Mouse (Mus musculus) thymus, adult 2 months (tissue): ENCODE measurements around the gene Rhog. TPM values are rescaled to one million over a fixed set of nuclear protein-coding genes. Genes with fewer than 3 reads are reported as not detected.

Source experiments
- DNase-seq: peaks from one replicate; pipeline ENCODE4 v3.0.0; 2021
- H3K27ac ChIP-seq: fragments of 200-500 bp; 2 replicates; pipeline ENCODE4 v1.5.1; 2012; ENCODE audit warnings: low read length, control low read depth; ENCODE audit not compliant: control insufficient read depth, insufficient read depth
- H3K27me3 ChIP-seq: fragments of 200-500 bp; 2 replicates; pipeline ENCODE4 v1.6.1; 2012; ENCODE audit warnings: mild to moderate bottlenecking, low read length, moderate library complexity, mixed read lengths; ENCODE audit not compliant: control insufficient read depth, insufficient read depth
- H3K36me3 ChIP-seq: fragments of 200-500 bp; 2 replicates; pipeline ENCODE4 v1.6.1; 2012; ENCODE audit warnings: mild to moderate bottlenecking, low read length, moderate library complexity; ENCODE audit not compliant: control insufficient read depth, insufficient read depth
- H3K4me1 ChIP-seq: fragments of 200-500 bp; replicated peaks from 2 replicates; pipeline ENCODE4 v1.6.1; 2012; ENCODE audit warnings: low read length; ENCODE audit not compliant: control insufficient read depth, insufficient read depth
- H3K4me3 ChIP-seq: fragments of 200-500 bp; 2 replicates; pipeline ENCODE4 v1.5.1; 2012; ENCODE audit warnings: mild to moderate bottlenecking, low read length, control low read depth, moderate library complexity; ENCODE audit not compliant: control insufficient read depth, insufficient read depth
- CTCF ChIP-seq: fragments of 200-500 bp; IDR thresholded peaks from 2 replicates; pipeline ENCODE4 v1.5.1; 2012; ENCODE audit warnings: mild to moderate bottlenecking, control low read depth, low read length, moderate library complexity, borderline replicate concordance; ENCODE audit not compliant: control insufficient read depth, poor library complexity, insufficient read depth; ENCODE audit errors: extremely low read depth
- POLR2A ChIP-seq: fragments of 200-500 bp; IDR thresholded peaks from 2 replicates; pipeline ENCODE4 v1.6.1; 2012; ENCODE audit warnings: mild to moderate bottlenecking, low read length, control low read depth, moderate library complexity; ENCODE audit not compliant: control insufficient read depth, poor library complexity, insufficient read depth; ENCODE audit errors: extremely low read depth
- WGBS: fragments of 180-500 bp; shearing (Covaris S2); methylation state at CpG from one replicate; pipeline ENCODE4 v1.1.7; 2018; 5-methylcytosine and 5-hydroxymethylcytosine counted together
- polyA plus RNA-seq: library from polyadenylated mRNA; depleted of rRNA; stranded (reverse); fragments of >200 nt; gene quantifications from 2 replicates; pipeline ENCODE4 v1.2.3, GENCODE M21; 2012; rRNA removed

The Rhog gene
- polyA plus RNA-seq, result 221 and 282 TPM in 2 replicates

- Histone ChIP-seq H3K27me3 (no peaks in the 10 kb centered on the region), H3K27ac (no peak within 1 kb of the TSS), H3K4me3 (no peak within 1 kb of the TSS), H3K4me1 (peaks cover 9% of the 10 kb centered on the region), H3K36me3 (no peaks in the 10 kb centered on the region)
- no peak for DNase-seq
- no peak for TF ChIP-seq POLR2A
- no peak for TF ChIP-seq CTCF
- 70% methylated on average over 3 of the region's 3 CpGs for WGBS
Measured at GRCm38 (mm10) chr7:102255954-102256353, at the start of gene Rhog. Gene Rhog (minus strand): TSS chr7:102256054.

- WGBS, result 95% methylated on average over 2 of the region's 2 CpGs
Measured at GRCm38 (mm10) chr7:102305596-102305995, 49.7 kb upstream of the Rhog start.

GRCm38 (mm10) chr7:102302471-102302870 is 46.6 kb upstream of the Rhog start:
- H3K4me3 ChIP-seq, result no peak overlapping the region
- H3K27me3 ChIP-seq, result no peaks in the 10 kb centered on the region
- TF ChIP-seq CTCF (no peak), POLR2A (no peak)
- H3K27ac ChIP-seq, result no peak overlapping the region
- H3K36me3 ChIP-seq, result no peaks in the 10 kb centered on the region
- H3K4me1 ChIP-seq, result no peaks in the 10 kb centered on the region
- 98% methylated on average over 4 of the region's 4 CpGs for WGBS
- no peak for DNase-seq

More at GRCm38 (mm10) chr7:102305596-102305995, 49.7 kb upstream of the Rhog start:
- H3K4me3 ChIP-seq, result no peak overlapping the region
- no peak for DNase-seq
- no peaks in the 10 kb centered on the region for H3K4me1 ChIP-seq
- no peaks in the 10 kb centered on the region for H3K27me3 ChIP-seq
- no peak for TF ChIP-seq POLR2A
- no peak for TF ChIP-seq CTCF
- no peak overlapping the region for H3K27ac ChIP-seq
- no peaks in the 10 kb centered on the region for H3K36me3 ChIP-seq

GRCm38 (mm10) chr7:102300761-102301160 is 44.9 kb upstream of the Rhog start:
- Histone ChIP-seq H3K4me3 (no peak overlapping the region), H3K27me3 (no peaks in the 10 kb centered on the region), H3K36me3 (no peaks in the 10 kb centered on the region), H3K27ac (no peak overlapping the region), H3K4me1 (no peaks in the 10 kb centered on the region)
- DNase-seq, result no peak
- no peak for TF ChIP-seq POLR2A
- TF ChIP-seq CTCF, result no peak
- WGBS, result 90% methylated on average over 1 of the region's 1 CpGs

- TF ChIP-seq POLR2A, result no peak
- no peak for TF ChIP-seq CTCF
- Histone ChIP-seq H3K4me3 (no peak overlapping the region), H3K27ac (no peak overlapping the region), H3K27me3 (no peaks in the 10 kb centered on the region), H3K4me1 (no peaks in the 10 kb centered on the region), H3K36me3 (no peaks in the 10 kb centered on the region)
- DNase-seq, result no peak
- WGBS, result 92% methylated on average over 2 of the region's 2 CpGs
Measured at GRCm38 (mm10) chr7:102293234-102293633, 37.4 kb upstream of the Rhog start.

- WGBS, result 94% methylated on average over 3 of the region's 3 CpGs
- no peak for TF ChIP-seq POLR2A
- TF ChIP-seq CTCF, result no peak
- H3K36me3 ChIP-seq, result no peaks in the 10 kb centered on the region
- H3K27me3 ChIP-seq, result no peaks in the 10 kb centered on the region
- no peak for DNase-seq
- no peaks in the 10 kb centered on the region for H3K4me1 ChIP-seq
- H3K4me3 ChIP-seq, result no peak overlapping the region
- no peak overlapping the region for H3K27ac ChIP-seq
Measured at GRCm38 (mm10) chr7:102292228-102292627, 36.4 kb upstream of the Rhog start.

GRCm38 (mm10) chr7:102289466-102289865 is 33.6 kb upstream of the Rhog start:
- Histone ChIP-seq H3K4me1 (no peaks in the 10 kb centered on the region), H3K27me3 (no peaks in the 10 kb centered on the region), H3K36me3 (no peaks in the 10 kb centered on the region), H3K27ac (no peak overlapping the region), H3K4me3 (no peak overlapping the region)
- TF ChIP-seq CTCF (no peak), POLR2A (no peak)
- DNase-seq, result no peak
- WGBS, result 93% methylated on average over 6 of the region's 6 CpGs

GRCm38 (mm10) chr7:102282261-102282660 is 26.4 kb upstream of the Rhog start:
- Histone ChIP-seq H3K4me3 (no peak overlapping the region), H3K27me3 (no peaks in the 10 kb centered on the region), H3K27ac (no peak overlapping the region), H3K4me1 (no peaks in the 10 kb centered on the region), H3K36me3 (no peaks in the 10 kb centered on the region)
- DNase-seq, result no peak
- 93% methylated on average over 5 of the region's 5 CpGs for WGBS
- no peak for TF ChIP-seq CTCF
- no peak for TF ChIP-seq POLR2A
